Mouse (Mus musculus) kidney, embryonic 15.5 days (tissue): ENCODE results near the gene Lacc1. TPM values are rescaled to one million over a fixed set of nuclear protein-coding genes. Genes with fewer than 3 reads are reported as not detected.

Source experiments
- ATAC-seq: fragments of 200-750 bp; cut with Nextera tagmentation; replicated peaks from 2 replicates; pipeline ENCODE4 v1.8.0; 2017; ENCODE audit warnings: moderate TSS enrichment; ENCODE audit not compliant: low FRiP score
- H3K27ac ChIP-seq: fragments of 300-500 bp; sonication (generic); 2 replicates; pipeline ENCODE4 v1.5.1; 2015; ENCODE audit warnings: mild to moderate bottlenecking, inconsistent platforms
- H3K27me3 ChIP-seq: fragments of 300-500 bp; sonication (generic); 2 replicates; pipeline ENCODE4 v1.6.1; 2015; ENCODE audit warnings: inconsistent platforms
- H3K36me3 ChIP-seq: fragments of 300-500 bp; sonication (generic); 2 replicates; pipeline ENCODE4 v1.6.1; 2015; ENCODE audit warnings: inconsistent platforms
- H3K4me1 ChIP-seq: fragments of 300-500 bp; sonication (generic); 2 replicates; pipeline ENCODE4 v1.6.1; 2015; ENCODE audit warnings: inconsistent platforms
- H3K4me2 ChIP-seq: fragments of 300-500 bp; sonication (generic); 2 replicates; pipeline ENCODE4 v1.6.1; 2015; ENCODE audit warnings: moderate library complexity, mild to moderate bottlenecking, inconsistent platforms
- H3K4me3 ChIP-seq: fragments of 300-500 bp; sonication (generic); replicated peaks from 2 replicates; pipeline ENCODE4 v1.5.1; 2015; ENCODE audit warnings: mild to moderate bottlenecking, inconsistent platforms
- H3K9ac ChIP-seq: fragments of 300-500 bp; sonication (generic); 2 replicates; pipeline ENCODE4 v1.6.1; 2015; ENCODE audit warnings: mild to moderate bottlenecking, inconsistent platforms
- H3K9me3 ChIP-seq: fragments of 300-500 bp; sonication (generic); replicated peaks from 2 replicates; pipeline ENCODE4 v1.6.1; 2016; ENCODE audit warnings: inconsistent platforms
- WGBS: fragments of 180-500 bp; shearing (Covaris S2); methylation state at CpG from one replicate; pipeline ENCODE4 v1.1.7; 2015; ENCODE audit warnings: mixed read lengths; 5-methylcytosine and 5-hydroxymethylcytosine counted together
- polyA plus RNA-seq: library from polyadenylated mRNA; unstranded; fragments of >200 nt; fragmentation: Nextera tagmentation; extraction: Ambion mirVana; gene quantifications from 2 replicates; pipeline ENCODE4 v1.2.1, GENCODE M21; 2015

Gene Lacc1
- polyA plus RNA-seq: 6.9 TPM in 2 replicates

DNA sequence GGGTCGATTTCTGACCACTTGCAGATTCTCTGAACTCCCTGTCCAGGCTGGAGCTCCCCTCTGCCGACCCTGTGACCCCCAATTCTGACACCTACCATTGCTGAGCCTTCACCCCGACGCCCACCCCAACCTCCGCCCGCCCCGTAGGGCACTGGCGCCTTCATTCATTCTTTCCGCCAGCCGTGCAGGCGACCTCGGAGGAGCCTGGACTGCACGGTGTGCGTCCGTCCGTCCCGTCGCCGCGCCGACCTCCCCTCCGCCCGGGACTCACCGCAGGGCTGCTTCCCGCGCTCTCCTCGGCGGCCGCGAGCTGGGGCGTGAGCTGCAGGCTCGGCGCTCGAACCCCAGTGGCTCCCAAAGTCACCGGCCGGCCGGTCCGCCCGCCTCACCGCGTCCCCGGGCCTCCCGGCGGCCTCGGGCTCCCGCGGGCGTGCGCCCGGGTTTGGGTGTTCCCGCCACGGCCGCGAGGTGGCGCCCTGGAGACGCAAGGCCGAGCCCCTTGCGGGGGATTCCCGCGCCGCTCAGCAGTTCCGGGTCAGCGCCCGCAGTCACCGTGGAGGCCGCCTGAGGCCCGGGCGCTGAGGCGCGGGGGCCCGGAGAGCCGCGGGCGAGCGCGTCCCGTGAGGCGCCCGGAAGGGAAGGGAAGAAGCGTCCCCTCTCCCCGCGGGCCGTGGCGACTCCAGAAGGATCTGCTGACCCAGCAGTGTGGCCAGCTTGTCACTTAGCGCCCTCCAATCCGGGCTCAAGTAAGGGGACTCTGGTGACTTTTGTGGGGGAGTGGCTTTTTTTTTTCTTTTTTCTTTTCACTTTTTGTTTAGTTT is at the start of gene Lacc1, which contains the start of gene Ccdc122:
Gene Lacc1 (minus strand): TSS at position 679 of the 821 bp plus-strand sequence.
Gene Ccdc122 (plus strand): TSS at position 547 of the 821 bp plus-strand sequence.
- peak within 1 kb of the TSS; percentile 67 for H3K9ac ChIP-seq
- no peaks in the 10 kb centered on the region for H3K36me3 ChIP-seq
- no peak within 1 kb of the TSS for H3K27ac ChIP-seq
- ATAC-seq: peak; percentile 85
- H3K4me3 ChIP-seq: peak within 1 kb of the TSS; percentile 67
- peak within 1 kb of the TSS; percentile 86 for H3K4me2 ChIP-seq
- 0 out of 2 replicates have a peak, but pooled peaks cover 4% of the 10 kb centered on the region for H3K4me1 ChIP-seq
- H3K27me3 ChIP-seq: no peaks in the 10 kb centered on the region
- no peaks in the 10 kb centered on the region for H3K9me3 ChIP-seq
- WGBS: under 1% methylated on average over 76 of the region's 86 CpGs

DNA sequence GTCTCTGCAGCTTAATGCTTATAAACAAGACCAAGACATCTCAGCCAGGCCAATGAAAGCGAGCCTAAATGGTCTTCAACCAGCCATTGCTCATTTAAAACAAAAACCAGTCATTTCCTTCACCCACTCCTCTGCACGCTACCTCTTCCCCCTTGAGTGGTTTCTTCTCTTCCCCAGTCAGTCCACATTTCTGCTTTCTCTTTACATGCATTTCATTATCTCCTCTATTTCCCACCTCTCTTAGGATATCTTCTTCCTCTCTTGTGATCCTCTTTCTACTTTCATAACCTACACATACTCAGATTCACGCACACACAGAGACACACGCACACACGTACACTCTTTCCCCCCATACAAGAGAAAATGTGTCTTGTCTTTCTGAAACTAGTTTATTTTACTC is 44.5 kb upstream of the Lacc1 start:
- Histone ChIP-seq H3K9ac (no peak overlapping the region), H3K27me3 (no peaks in the 10 kb centered on the region), H3K4me1 (no peaks in the 10 kb centered on the region), H3K4me3 (no peak overlapping the region), H3K4me2 (no peak overlapping the region), H3K27ac (no peak overlapping the region), H3K9me3 (no peaks in the 10 kb centered on the region), H3K36me3 (no peaks in the 10 kb centered on the region)
- ATAC-seq: no peak
- 91% methylated on average over 5 of the region's 5 CpGs for WGBS

DNA sequence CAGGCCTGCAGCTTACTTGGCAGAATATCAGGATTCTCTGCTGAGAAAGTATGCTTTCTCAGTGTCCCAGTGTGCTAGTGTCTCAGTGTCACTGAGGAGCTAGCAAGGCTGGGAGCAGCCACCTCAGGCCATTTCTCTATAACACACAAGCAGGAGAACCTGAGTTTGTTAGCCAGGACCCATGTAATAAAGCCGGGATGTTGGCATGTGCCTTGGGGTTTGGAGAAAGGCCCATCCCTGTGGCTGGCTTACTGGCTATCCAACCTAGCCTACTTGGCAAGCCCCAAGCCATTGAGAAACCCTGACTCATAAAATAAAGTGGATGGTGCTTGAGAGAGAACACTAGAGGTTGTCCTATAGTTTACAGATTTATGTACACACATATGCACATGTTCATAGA is 32.7 kb upstream of the Lacc1 start:
- Histone ChIP-seq H3K9me3 (no peaks in the 10 kb centered on the region), H3K4me3 (no peak overlapping the region), H3K4me1 (no peaks in the 10 kb centered on the region), H3K27ac (no peak overlapping the region), H3K36me3 (no peaks in the 10 kb centered on the region), H3K9ac (no peak overlapping the region), H3K27me3 (no peaks in the 10 kb centered on the region), H3K4me2 (no peak overlapping the region)
- 89% methylated on average over 1 of the region's 1 CpGs for whole genome bisulfite sequencing
- ATAC-seq: no peak

DNA sequence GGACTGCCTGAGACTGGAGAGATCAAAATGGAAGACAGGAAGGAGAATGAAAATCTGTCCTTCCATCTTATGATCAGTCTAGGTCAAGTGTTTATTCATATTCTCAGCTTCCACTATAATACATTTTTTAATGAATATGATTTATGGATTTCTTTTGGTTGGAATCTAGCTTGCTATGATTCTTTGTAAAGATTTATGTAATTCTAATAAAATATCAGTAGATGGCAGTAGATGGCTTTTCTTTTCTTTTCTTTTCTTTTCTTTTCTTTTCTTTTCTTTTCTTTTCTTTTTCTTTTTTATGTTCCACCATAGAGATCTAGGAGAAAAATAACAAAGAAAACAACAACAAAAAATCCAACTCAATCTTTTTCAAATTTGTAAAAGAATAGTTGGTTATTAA is 16.6 kb upstream of the Lacc1 start:
- H3K9ac ChIP-seq: no peak overlapping the region
- no peak overlapping the region for H3K4me3 ChIP-seq
- no peaks in the 10 kb centered on the region for H3K36me3 ChIP-seq
- H3K4me1 ChIP-seq: no peaks in the 10 kb centered on the region
- no peaks in the 10 kb centered on the region for H3K27me3 ChIP-seq
- no peak overlapping the region for H3K4me2 ChIP-seq
- H3K9me3 ChIP-seq: no peaks in the 10 kb centered on the region
- H3K27ac ChIP-seq: no peak overlapping the region
- no peak for ATAC-seq

DNA sequence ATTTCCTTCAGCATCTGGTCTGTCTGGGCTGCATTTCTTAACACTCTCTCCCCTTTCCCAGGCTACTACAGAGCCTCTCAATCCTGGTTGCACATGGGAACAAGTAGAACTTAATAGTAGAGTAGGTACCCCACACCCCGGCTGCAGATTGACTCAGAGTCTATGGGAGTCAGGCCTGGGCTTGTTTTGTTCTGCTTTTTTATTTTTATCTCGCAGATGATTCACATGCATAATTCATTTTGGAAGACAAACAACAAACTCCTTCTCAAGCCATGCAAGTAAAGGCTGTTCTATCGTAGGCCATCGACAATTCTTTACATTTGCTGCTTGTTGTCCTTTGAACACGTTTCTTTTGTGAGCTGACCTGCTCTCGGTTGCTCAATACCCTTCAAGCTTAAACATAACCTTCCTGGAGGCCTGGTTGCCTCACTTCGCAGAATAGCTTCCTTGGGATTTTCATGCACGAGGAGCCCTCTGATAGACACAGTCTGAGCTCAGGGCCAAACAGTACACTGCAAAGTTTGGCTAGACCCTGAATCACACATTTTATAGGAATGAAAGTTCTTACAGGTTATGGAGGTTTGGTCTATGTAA is 1.2 kb upstream of the Lacc1 start:
- no peaks in the 10 kb centered on the region for H3K36me3 ChIP-seq
- no peaks in the 10 kb centered on the region for H3K27me3 ChIP-seq
- no peak overlapping the region for H3K9ac ChIP-seq
- H3K4me1 ChIP-seq: 0 out of 2 replicates have a peak, but pooled peaks cover 4% of the 10 kb centered on the region
- H3K4me3 ChIP-seq: no peak overlapping the region
- no peak overlapping the region for H3K27ac ChIP-seq
- H3K4me2 ChIP-seq: no peak overlapping the region
- no peak for ATAC-seq
- no peaks in the 10 kb centered on the region for H3K9me3 ChIP-seq
- WGBS: 81% methylated on average over 8 of the region's 8 CpGs

DNA sequence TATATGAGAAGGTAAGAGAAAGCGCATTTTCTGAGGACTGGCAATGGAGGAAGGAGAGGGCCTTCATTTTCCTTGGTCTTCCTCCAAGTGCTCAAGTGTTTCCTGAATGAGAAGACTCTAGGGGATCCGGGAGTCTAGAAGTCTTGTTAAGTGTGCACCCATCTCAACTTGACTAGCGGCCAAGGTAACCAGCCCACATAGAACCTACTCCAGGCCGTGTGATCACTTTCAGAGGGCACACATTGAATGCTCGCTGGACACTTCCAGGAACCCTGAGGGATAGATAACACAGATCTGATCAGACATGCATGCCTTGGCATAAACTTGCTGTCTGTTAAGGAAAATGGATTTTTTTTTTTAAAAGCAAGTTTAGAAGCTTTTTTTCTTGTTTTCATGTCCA is 626 bp upstream of the Lacc1 start:
- H3K9ac ChIP-seq: no peak overlapping the region
- H3K4me3 ChIP-seq: no peak overlapping the region
- 0 out of 2 replicates have a peak, but pooled peaks cover 4% of the 10 kb centered on the region for H3K4me1 ChIP-seq
- no peaks in the 10 kb centered on the region for H3K36me3 ChIP-seq
- H3K4me2 ChIP-seq: peak overlapping the region; percentile 86
- H3K27me3 ChIP-seq: no peaks in the 10 kb centered on the region
- 85% methylated on average over 5 of the region's 5 CpGs for WGBS
- H3K9me3 ChIP-seq: no peaks in the 10 kb centered on the region
- ATAC-seq: no peak
- no peak overlapping the region for H3K27ac ChIP-seq

DNA sequence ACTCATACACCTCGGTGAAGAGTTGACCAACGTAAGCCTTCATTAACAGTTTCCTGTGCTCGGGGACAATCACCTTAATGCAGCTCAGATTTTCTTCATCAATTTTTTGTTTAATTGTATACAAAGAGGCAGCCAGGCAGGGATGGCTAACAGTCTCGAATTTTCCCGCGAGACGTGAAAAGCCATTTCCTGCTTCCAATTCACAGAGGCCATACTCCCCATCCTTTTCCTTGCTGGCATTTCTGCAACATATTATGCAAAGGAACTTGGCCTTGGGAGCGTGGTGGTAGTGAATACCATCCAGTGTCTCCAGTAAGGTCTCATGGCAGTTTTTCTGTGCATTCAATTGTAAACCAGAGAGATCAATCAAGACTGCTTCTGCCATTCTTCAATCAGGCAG is 1.7 kb downstream of the Lacc1 start:
- H3K4me2 ChIP-seq: no peak overlapping the region
- H3K9me3 ChIP-seq: no peaks in the 10 kb centered on the region
- no peak overlapping the region for H3K27ac ChIP-seq
- no peaks in the 10 kb centered on the region for H3K36me3 ChIP-seq
- no peaks in the 10 kb centered on the region for H3K27me3 ChIP-seq
- H3K4me1 ChIP-seq: 0 out of 2 replicates have a peak, but pooled peaks cover 4% of the 10 kb centered on the region
- no peak for ATAC-seq
- 87% methylated on average over 8 of the region's 8 CpGs for WGBS
- H3K4me3 ChIP-seq: no peak overlapping the region
- H3K9ac ChIP-seq: no peak overlapping the region

DNA sequence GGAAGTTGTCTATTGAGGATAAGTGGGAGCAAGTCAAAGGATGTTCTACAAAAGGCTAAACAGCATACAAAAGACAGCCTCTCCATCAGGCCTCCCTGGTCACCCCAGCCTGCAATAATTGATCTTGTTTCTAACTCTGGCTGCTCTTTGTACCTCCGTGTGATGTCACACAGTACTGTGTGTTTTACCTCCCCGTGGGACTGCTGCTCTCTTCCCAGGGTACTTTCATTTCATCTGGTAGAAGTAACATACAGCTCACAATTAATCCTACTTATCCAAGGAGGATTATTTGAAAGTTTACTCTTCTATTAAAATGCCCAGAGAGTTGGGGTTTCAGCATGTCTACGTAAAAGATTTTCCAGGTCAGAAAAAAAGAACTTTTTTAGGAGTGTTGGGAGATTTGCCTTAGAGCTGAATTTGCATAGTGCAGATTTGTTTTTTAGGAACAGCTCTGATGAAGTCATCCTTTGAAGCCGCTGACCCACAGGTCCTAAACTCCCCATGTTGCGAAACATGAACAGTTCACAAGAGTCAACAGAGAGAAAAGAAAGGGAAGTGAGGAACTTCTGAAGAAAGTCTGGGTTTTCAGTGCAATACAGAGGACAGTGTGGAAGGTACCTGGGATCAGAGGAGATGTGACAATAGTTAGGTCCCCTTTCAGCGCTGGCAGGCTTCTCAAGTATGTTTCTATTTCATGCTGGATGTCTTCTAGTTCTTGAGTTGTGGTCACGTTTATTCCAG is 2.4 kb downstream of the Lacc1 start:
- Histone ChIP-seq H3K36me3 (0 out of 2 replicates have a peak, but pooled peaks cover 2% of the 10 kb centered on the region), H3K4me1 (0 out of 2 replicates have a peak, but pooled peaks cover 4% of the 10 kb centered on the region), H3K27ac (no peak overlapping the region), H3K4me3 (no peak overlapping the region), H3K4me2 (no peak overlapping the region), H3K27me3 (no peaks in the 10 kb centered on the region), H3K9ac (no peak overlapping the region), H3K9me3 (no peaks in the 10 kb centered on the region)
- WGBS: 70% methylated on average over 7 of the region's 7 CpGs
- no peak for ATAC-seq

DNA sequence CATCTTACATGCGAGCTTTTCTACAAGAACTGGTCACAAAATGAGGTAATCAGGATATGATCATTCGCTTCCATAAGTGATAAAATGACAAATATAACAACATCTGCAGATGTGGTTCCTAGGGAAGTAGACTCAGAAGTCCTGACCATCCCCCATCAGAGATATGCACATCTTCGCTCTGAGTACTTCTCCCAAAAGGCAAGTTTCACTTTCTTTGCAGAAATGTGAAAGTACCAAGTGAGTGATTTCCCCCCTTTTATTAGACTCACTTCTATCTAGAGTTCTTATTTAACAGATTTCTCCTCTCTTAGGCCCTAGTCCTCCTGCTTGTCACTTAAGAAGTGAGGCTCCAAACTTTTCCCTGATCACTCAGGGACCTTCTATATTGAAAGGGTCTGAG is 3.3 kb downstream of the Lacc1 start:
- H3K9me3 ChIP-seq: no peaks in the 10 kb centered on the region
- H3K27me3 ChIP-seq: no peaks in the 10 kb centered on the region
- H3K9ac ChIP-seq: no peak overlapping the region
- H3K27ac ChIP-seq: no peak overlapping the region
- 97% methylated on average over 3 of the region's 3 CpGs for WGBS
- no peak overlapping the region for H3K4me3 ChIP-seq
- 0 out of 2 replicates have a peak, but pooled peaks cover 4% of the 10 kb centered on the region for H3K4me1 ChIP-seq
- ATAC-seq: no peak
- 0 out of 2 replicates have a peak, but pooled peaks cover 3% of the 10 kb centered on the region for H3K36me3 ChIP-seq
- H3K4me2 ChIP-seq: no peak overlapping the region

DNA sequence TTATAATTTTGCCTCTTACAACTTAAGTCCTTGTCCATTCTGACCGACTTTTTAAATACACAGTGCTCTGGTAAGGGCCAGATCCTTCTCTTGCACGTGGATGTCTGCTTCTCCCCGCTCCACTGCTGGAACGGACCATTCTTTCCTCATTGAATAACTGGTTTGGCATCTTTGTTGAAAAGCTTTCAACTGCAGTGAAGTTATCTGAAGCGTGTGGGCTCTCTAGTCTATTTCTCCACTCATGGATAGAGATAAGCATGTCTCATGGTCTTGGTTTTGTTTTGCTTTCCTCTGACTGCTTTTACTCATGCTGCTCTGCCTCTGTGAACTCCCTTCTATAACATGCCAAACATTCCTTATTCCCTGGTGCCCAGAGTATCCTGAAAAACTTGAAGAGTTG is 4.3 kb downstream of the Lacc1 start:
- H3K27me3 ChIP-seq: no peaks in the 10 kb centered on the region
- no peak overlapping the region for H3K4me2 ChIP-seq
- no peak overlapping the region for H3K27ac ChIP-seq
- no peak overlapping the region for H3K9ac ChIP-seq
- no peaks in the 10 kb centered on the region for H3K9me3 ChIP-seq
- ATAC-seq: no peak
- 0 out of 2 replicates have a peak, but pooled peaks cover 4% of the 10 kb centered on the region for H3K4me1 ChIP-seq
- H3K4me3 ChIP-seq: no peak overlapping the region
- 76% methylated on average over 5 of the region's 5 CpGs for WGBS
- H3K36me3 ChIP-seq: 0 out of 2 replicates have a peak, but pooled peaks cover 3% of the 10 kb centered on the region

DNA sequence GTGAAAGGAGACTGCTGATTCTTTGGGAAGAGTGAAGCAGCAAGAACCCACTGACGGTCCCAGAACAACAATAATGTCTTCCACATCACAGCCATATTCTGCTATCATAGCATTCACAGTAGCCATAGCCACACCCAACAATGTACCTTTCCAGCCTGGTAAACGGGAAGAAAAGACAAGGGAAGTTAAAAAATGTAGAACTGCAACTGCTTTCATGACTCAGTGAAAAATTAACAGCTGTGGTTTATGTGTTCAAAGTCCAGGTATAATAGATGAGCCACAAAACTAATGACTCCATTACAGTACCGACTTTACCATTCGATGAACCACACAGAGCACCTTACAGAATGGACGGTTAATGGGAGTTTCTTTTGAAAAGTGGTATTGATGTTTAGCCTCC is 5.9 kb downstream of the Lacc1 start:
- H3K9ac ChIP-seq: no peak overlapping the region
- H3K27ac ChIP-seq: no peak overlapping the region
- no peaks in the 10 kb centered on the region for H3K9me3 ChIP-seq
- WGBS: 83% methylated on average over 5 of the region's 5 CpGs
- 0 out of 2 replicates have a peak, but pooled peaks cover 3% of the 10 kb centered on the region for H3K36me3 ChIP-seq
- no peaks in the 10 kb centered on the region for H3K4me1 ChIP-seq
- H3K27me3 ChIP-seq: no peaks in the 10 kb centered on the region
- ATAC-seq: no peak
- no peak overlapping the region for H3K4me3 ChIP-seq
- no peak overlapping the region for H3K4me2 ChIP-seq
